Mouse (Mus musculus) telencephalon, adult 2 months (tissue): ENCODE results near the gene Dgcr2.

Experiments
- DNase-seq: peaks from one replicate; pipeline ENCODE4 v3.0.0-alpha.2; 2011; ENCODE audit warnings: low read depth, low spot score

The Dgcr2 gene

DNA sequence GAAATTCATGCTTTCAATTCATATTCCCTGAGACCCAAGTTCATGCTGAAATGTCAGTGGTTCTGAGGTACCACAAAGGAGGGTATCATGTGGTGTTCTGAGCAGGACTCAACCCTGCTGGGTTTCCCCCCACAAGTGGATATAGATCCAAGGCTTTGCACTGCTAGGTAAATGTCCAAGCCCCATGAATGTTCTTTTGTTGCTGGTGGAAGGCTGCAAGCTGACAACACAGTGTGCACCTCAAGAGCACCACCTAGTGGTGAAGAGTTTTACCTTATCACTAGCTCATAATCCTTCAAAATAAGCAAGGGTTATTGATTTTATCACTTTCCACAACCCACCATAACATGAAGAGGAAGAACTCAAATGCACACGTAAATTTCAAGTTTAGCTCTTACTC is 49.4 kb downstream of the Dgcr2 start:
- DNase-seq, result no peak

DNA sequence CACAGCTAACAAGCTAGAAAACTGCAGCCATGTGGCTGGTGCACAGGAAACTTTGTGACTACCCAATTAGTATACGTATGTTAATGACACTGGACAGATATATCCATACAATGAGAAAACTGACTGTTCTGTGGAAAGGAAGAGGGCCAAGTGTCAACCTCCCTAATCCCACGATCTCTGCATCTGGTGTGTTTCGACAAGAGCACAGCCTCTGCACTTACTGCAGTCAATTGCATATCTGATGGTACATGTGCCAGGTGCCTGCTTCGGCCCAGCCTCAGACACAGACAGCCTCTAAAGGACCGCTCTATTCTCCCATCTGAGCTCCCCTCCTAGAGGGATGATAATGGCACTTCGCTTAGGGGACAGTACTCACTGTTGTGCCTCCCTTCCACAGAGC is 49.9 kb downstream of the Dgcr2 start:
- DNase-seq, result no peak

GRCm38 (mm10) chr16:17843701-17844365 is 54.5 kb downstream of the Dgcr2 start:
- no peak for DNase-seq

GRCm38 (mm10) chr16:17842437-17842836 is 55.9 kb downstream of the Dgcr2 start:
- DNase-seq, result no peak

DNA sequence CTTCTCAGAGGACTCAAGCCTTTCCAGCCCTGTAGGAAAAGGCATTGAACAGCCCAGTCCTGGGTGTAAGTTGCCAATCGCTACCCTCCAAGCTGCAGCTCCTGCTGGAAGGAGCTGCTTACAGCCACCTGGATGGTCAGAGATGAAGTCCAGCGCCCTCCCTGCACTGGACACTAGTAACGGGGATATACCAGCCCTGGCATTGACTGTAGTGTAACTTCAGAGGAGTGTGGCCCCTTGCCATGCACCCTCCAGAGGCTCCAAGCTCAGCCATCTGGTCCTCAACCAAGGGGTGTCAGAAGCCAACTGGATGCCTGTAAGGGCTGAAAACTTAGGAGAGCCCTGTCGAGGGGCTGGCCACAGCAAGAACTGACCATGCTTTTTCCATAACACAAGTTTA is 58.4 kb downstream of the Dgcr2 start:
- no peak for DNase-seq

GRCm38 (mm10) chr16:17838051-17838450 is 60.3 kb downstream of the Dgcr2 start, which contains the start of gene Car15:
Car15 (minus strand) TSS chr16:17838364.
- no peak for DNase-seq

DNA sequence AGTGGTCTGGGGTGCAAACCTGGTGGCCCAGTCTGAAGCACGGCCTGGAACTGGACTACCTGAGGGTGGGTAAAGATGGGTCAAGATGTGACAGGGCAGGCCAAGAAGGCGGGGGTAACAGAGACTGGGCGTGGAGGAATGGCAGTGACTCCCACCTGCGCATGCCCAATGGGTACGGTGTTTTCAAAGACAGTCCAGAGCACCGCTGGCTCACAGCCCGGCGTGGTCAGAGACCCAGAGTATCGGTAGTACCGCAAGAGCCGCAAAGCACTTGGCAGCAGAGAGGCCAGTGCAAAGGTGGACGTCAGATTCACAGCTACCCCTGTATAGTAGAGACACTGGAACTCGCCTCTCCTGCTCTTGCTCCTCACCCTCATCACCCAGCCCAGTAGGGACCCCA is 62.9 kb downstream of the Dgcr2 start:
- DNase-seq, result no peak

GRCm38 (mm10) chr16:17834543-17834942 is 63.8 kb downstream of the Dgcr2 start:
- DNase-seq, result no peak

DNA sequence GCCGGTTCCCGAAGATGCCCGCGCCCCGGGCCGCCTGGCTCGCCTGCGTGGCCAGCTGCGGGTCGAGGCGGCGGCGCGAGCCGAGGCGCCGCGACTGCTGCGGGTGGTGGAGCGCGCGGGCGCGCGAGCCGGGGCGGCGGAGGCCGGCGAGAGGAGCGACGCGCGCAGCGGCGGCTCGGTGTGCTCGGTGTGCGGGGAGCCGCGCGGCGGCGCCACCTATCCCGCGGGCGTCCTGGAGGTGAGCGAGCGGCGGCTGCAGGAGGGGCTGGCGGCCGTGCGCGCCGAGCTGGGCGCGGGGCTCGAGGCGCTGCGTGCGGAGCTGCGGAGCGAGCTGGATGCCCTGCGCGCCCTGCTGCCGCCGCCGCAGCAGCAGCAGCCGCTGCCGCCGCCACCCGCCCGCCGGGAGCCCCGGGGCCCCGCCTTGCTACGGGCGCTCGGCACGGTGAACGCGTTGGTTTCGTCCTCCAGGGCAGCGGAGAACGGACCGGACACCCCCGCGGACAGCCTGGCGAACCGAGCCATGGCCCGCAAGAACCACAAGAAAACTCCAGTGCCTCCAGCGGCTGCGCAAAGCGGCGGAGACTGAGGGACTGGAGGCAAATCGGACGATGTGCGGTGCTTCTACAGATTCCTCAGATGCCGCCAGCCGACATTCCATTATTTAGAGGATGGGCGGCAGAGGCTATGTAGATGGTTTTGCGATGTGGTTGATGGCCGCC is 64.5 kb downstream of the Dgcr2 start:
- DNase-seq, result no peak

GRCm38 (mm10) chr16:17833321-17833680 is 65.1 kb downstream of the Dgcr2 start:
- DNase-seq, result no peak

GRCm38 (mm10) chr16:17832821-17833220 is 65.5 kb downstream of the Dgcr2 start, which contains the start of gene B830017H08Rik:
B830017H08Rik (plus strand) TSS chr16:17833121.
- no peak for DNase-seq

- no peak for DNase-seq
Observed at GRCm38 (mm10) chr16:17831781-17832180, 66.6 kb downstream of the Dgcr2 start.

GRCm38 (mm10) chr16:17830385-17831178 is 67.8 kb downstream of the Dgcr2 start:
- no peak for DNase-seq

GRCm38 (mm10) chr16:17828867-17829266 is 69.5 kb downstream of the Dgcr2 start:
- DNase-seq, result no peak

- DNase-seq, result no peak
Observed at GRCm38 (mm10) chr16:17828229-17828628, 70.1 kb downstream of the Dgcr2 start.

- no peak for DNase-seq
Observed at GRCm38 (mm10) chr16:17826500-17826899, 71.9 kb downstream of the Dgcr2 start.

DNA sequence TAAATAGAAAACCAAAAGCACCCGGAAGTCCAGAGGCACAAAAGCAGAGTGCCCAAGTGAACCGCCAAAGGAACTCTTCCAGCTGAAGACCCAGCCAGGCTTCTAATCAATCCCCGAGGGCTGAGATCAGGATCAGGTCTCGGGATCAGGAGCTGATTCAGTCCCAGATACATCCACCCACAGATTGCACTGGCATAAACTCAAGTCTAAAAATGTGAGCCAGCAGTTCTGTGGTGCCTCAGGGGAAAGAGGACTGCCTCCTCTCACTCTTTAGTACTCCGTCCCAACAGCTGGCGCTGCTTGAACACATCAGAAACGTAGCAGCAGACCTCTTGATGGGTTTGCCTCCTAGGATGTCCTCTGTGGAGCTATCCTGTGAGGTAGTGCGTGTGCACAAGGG is 81.8 kb downstream of the Dgcr2 start:
- no peak for DNase-seq

DNA sequence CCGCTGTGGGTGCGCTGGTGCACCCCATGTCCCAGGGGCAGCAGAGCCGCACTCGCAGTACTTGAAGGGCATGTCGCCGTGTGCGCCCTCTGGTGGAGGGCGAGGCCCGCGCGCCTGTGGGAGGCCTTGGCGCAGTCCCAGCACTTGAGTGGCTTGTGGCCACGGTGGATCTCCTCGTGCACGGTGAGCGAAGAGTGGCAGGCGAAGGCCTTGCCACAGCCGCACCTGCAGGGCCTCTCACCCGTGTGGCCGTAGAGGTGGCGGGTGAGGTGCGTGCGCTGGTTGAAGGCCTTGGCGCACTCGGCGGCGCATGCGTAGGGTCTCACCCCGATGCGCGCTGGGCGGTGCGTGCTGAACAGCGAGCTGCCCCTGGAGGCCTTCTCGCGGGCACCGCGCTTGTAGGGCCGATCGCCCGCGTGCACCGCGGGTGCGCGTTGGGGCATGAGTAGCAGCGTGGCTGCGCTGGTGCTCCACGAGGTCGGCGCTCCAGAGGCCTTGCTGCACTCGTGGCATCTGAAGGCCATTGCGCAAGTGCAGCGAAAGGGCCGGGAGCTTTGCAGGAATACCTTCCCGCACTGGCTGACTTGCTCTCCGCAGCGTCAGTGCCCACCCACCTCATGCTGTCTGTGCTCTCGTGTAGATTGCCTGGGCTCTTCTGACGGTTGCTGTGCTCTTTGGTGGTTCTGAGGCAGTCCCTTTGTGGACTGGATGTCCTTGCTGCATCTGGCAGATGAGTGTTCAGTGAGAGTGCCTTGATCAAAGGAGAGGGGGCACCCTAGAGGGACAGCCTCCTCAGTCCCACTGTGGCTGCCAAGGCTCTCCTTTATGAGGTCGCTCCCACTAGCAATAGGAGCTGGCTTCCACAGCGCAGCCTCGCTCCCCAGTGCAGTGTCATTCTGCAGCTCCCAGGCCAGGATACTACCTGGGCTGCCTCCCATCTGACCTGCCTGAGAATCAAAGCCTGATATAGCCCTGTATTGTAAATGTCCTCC is 82.7 kb downstream of the Dgcr2 start:
- no peak for DNase-seq

GRCm38 (mm10) chr16:17813173-17813572 is 85.2 kb downstream of the Dgcr2 start:
- DNase-seq, result no peak

- DNase-seq, result no peak
Observed at GRCm38 (mm10) chr16:17812120-17812519, 86.2 kb downstream of the Dgcr2 start.

GRCm38 (mm10) chr16:17809711-17810110 is 88.7 kb downstream of the Dgcr2 start:
- no peak for DNase-seq
